Mouse (Mus musculus): Measurements from ENCODE around the gene Cep19. TPM values are rescaled to one million over a fixed set of nuclear protein-coding genes. Genes with fewer than 3 reads are reported as not detected.

Gene Cep19
- total and polyA plus RNA-seq, 3 experiments, result 17.6 to 31.3 (median 29.4) TPM

DNA sequence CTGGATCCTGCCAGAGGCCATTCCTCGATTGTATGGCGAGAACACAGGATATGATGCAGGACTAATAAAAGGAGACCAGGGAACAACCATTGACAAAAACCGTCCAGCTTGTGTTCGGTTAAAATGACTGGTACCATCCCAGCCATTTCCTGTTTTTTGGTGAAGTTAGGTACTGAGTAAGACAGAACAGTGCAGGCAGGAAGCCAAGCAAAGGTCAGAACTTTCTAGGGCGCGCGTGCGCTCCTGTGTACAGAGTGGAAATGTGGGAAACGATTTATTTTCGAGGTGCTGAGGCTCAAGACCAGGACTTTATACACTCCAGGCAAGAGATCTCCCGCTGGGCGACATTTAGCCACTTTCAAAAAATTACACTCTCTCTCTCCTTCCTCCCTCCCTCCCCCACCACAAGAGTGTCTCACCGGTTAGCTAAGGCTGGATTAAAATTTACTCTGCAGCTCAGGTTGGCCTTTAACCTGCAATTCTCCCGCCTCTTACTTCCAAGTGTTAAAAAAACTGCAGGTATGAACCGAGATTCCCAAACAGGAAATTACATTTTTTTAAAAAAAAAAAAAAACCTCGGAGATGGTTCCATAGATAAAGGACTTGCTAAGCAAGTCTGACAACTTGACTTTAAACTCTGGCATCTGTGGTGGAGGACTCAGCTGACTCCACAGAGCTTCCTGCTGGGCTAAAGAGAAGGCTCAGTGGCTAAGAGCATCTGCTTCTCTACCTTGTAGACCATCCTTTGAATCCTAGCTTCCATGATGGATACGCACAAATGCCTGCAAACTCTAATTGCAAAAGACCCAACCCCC is 11.8 kb upstream of the Cep19 start:
- DNase-seq (ENCODE audit: extremely low read depth), result no peak
- no peak overlapping the region for H3K4me2 ChIP-seq (ENCODE audit: insufficient read depth, low read depth, poor library complexity, severe bottlenecking)
- H3K4me3 ChIP-seq (replicated peaks in 1 of 3; ENCODE audit: low read depth in 2 of 3, low read length in 2 of 3, poor library complexity in 1 of 3), result no peak overlapping the region
- H3K9me3 ChIP-seq (replicated peaks; ENCODE audit: low read length), result no peaks in the 10 kb centered on the region
- no peaks in the 10 kb centered on the region for H3K27me3 ChIP-seq (replicated peaks)
- no peaks in the 10 kb centered on the region for H3K79me2 ChIP-seq (replicated peaks; ENCODE audit: control insufficient read depth, extremely low read depth, insufficient read depth, poor library complexity, severe bottlenecking)
- no peak for TF ChIP-seq CHD2 (IDR thresholded peaks at IDR 0.05; ENCODE audit: low read length)
- no peak for TF ChIP-seq IRF4 (IDR thresholded peaks at IDR 0.05; ENCODE audit: low read depth, low read length)
- no peak for TF ChIP-seq JUN (IDR thresholded peaks at IDR 0.05; ENCODE audit: insufficient read depth, low read depth, low read length)
- no peak for TF ChIP-seq E2F4 (IDR thresholded peaks at IDR 0.05; ENCODE audit: insufficient replicate concordance, low read depth, low read length)
- TF ChIP-seq UBTF (IDR thresholded peaks at IDR 0.05; ENCODE audit: low read depth, low read length), result no peak
- no peak for TF ChIP-seq SIN3A (IDR thresholded peaks at IDR 0.05; ENCODE audit: low read length)
- TF ChIP-seq POLR2A (IDR thresholded peaks at IDR 0.05; ENCODE audit: low read depth, low read length), result no peak
- TF ChIP-seq RCOR1 (conservative IDR thresholded peaks at IDR 0.05; ENCODE audit: low read depth, low read length), result no peak
- no peak for TF ChIP-seq MXI1 (IDR thresholded peaks at IDR 0.05; ENCODE audit: low read depth, low read length)
- no peak for TF ChIP-seq MAFK (IDR thresholded peaks at IDR 0.05; ENCODE audit: insufficient replicate concordance, low read length)
- TF ChIP-seq RAD21 (IDR thresholded peaks at IDR 0.05; ENCODE audit: low read depth, low read length), result no peak
- no peak for TF ChIP-seq MYC (IDR thresholded peaks at IDR 0.05; ENCODE audit: low read depth, low read length)
- TF ChIP-seq ZC3H11A (IDR thresholded peaks at IDR 0.05; ENCODE audit: low read depth, low read length), result no peak
- no peak overlapping the region for H3K27ac ChIP-seq (ENCODE audit: insufficient read depth, low read depth)
- H3K4me1 ChIP-seq (ENCODE audit: control insufficient read depth in 1 of 2, insufficient read depth in 2 of 2), result peaks cover 0 to 4% of the 10 kb centered on the region in 2 experiments; a peak in 1 of 4 replicates
- in situ Hi-C loops (cut with MboI; ENCODE audit: low pct_ligation_motif_present, low pct_unique_long_range_greater_than_20kb, low sequenced_read_pairs) (no loop called here), dilution Hi-C loops (cut with MboI; ENCODE audit: extremely low pct_ligation_motif_present, extremely low pct_unique_long_range_greater_than_20kb, low sequenced_read_pairs) (no loop called here)
- H3K9ac ChIP-seq (ENCODE audit: insufficient read depth, low read depth), result no peak overlapping the region
- peaks cover 31 to 73% of the 10 kb centered on the region in 2 experiments for H3K36me3 ChIP-seq (replicated peaks in 1 of 2; ENCODE audit: control insufficient read depth in 1 of 2, insufficient read depth in 1 of 2, low read length in 1 of 2)

DNA sequence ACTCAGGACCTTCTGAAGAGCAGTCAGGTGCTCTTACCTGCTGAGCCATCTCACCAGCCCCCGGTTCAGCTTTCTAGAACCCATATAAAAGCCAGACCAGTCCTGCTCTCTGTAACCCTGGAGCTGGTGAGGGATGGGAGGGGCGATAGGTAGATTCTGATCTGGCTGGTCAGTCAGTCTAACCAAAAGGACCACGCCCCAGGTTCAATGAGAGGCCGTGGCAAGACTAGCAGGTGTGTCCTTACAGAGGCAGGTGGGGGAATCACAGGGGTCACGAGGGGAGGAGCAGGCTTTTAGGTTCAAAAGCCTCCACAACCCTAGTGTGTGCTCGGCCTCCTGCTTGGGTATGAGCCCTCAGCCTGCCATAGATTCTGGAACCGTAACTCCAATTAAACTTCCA is 8.1 kb upstream of the Cep19 start:
- dilution Hi-C loops (cut with MboI; ENCODE audit: extremely low pct_ligation_motif_present, extremely low pct_unique_long_range_greater_than_20kb, low sequenced_read_pairs) (no loop called here), in situ Hi-C loops (cut with MboI; ENCODE audit: low pct_ligation_motif_present, low pct_unique_long_range_greater_than_20kb, low sequenced_read_pairs) (no loop called here)
- Histone ChIP-seq H3K4me2 (ENCODE audit: insufficient read depth, low read depth, poor library complexity, severe bottlenecking) (no peak overlapping the region), H3K4me3 (replicated peaks in 1 of 3; ENCODE audit: low read depth in 2 of 3, low read length in 2 of 3, poor library complexity in 1 of 3) (no peak overlapping the region), H3K9me3 (replicated peaks; ENCODE audit: low read length) (peaks cover 3% of the 10 kb centered on the region), H3K9ac (ENCODE audit: insufficient read depth, low read depth) (no peak overlapping the region), H3K36me3 (replicated peaks in 1 of 2; ENCODE audit: control insufficient read depth in 1 of 2, insufficient read depth in 1 of 2, low read length in 1 of 2) (peaks cover 22 to 61% of the 10 kb centered on the region in 2 experiments), H3K4me1 (ENCODE audit: control insufficient read depth in 1 of 2, insufficient read depth in 2 of 2) (peaks cover 0 to 4% of the 10 kb centered on the region in 2 experiments; a peak in 1 of 4 replicates), H3K27ac (ENCODE audit: insufficient read depth, low read depth) (no peak overlapping the region), H3K27me3 (replicated peaks) (no peaks in the 10 kb centered on the region), H3K79me2 (replicated peaks; ENCODE audit: control insufficient read depth, extremely low read depth, insufficient read depth, poor library complexity, severe bottlenecking) (no peaks in the 10 kb centered on the region)
- no peak for DNase-seq (ENCODE audit: extremely low read depth)
- no peak for TF ChIP-seq BHLHE40 (IDR thresholded peaks at IDR 0.05; ENCODE audit: low read depth, low read length)
- no peak for TF ChIP-seq ZNF384 (IDR thresholded peaks at IDR 0.05; ENCODE audit: low read depth, low read length)
- TF ChIP-seq ZKSCAN1 (IDR thresholded peaks at IDR 0.05; ENCODE audit: borderline replicate concordance, low read depth, low read length), result no peak
- TF ChIP-seq NRF1 (IDR thresholded peaks at IDR 0.05; ENCODE audit: low read depth, low read length), result no peak
- TF ChIP-seq MXI1 (IDR thresholded peaks at IDR 0.05; ENCODE audit: low read depth, low read length), result no peak
- TF ChIP-seq RAD21 (IDR thresholded peaks at IDR 0.05; ENCODE audit: low read depth, low read length), result no peak
- TF ChIP-seq ZMIZ1 (IDR thresholded peaks at IDR 0.05; ENCODE audit: low read depth, low read length), result no peak
- no peak for TF ChIP-seq KAT2A (IDR thresholded peaks at IDR 0.05; ENCODE audit: insufficient replicate concordance, low read length)
- TF ChIP-seq ETS1 (conservative IDR thresholded peaks at IDR 0.05; ENCODE audit: low read depth, low read length), result no peak
- TF ChIP-seq MAFK (IDR thresholded peaks at IDR 0.05; ENCODE audit: insufficient replicate concordance, low read length), result no peak
- no peak for TF ChIP-seq HCFC1 (IDR thresholded peaks at IDR 0.05; ENCODE audit: low read depth, low read length)
- no peak for TF ChIP-seq SMC3 (IDR thresholded peaks at IDR 0.05; ENCODE audit: low read depth, low read length)
- TF ChIP-seq JUND (conservative IDR thresholded peaks at IDR 0.05; ENCODE audit: low read depth, low read length), result no peak
- TF ChIP-seq USF1 (IDR thresholded peaks at IDR 0.05; ENCODE audit: low read depth, low read length), result no peak
- no peak for TF ChIP-seq POLR2AphosphoS2 (IDR thresholded peaks at IDR 0.05; ENCODE audit: low read depth, low read length)
- TF ChIP-seq JUN (IDR thresholded peaks at IDR 0.05; ENCODE audit: insufficient read depth, low read depth, low read length), result no peak
- TF ChIP-seq MEF2A (IDR thresholded peaks at IDR 0.05; ENCODE audit: borderline replicate concordance, low read depth, low read length), result no peak
- no peak for TF ChIP-seq EP300 (IDR thresholded peaks at IDR 0.05; ENCODE audit: low read length)
- no peak for TF ChIP-seq POLR2A (IDR thresholded peaks at IDR 0.05; ENCODE audit: low read depth, low read length)
- TF ChIP-seq CHD1 (IDR thresholded peaks at IDR 0.05; ENCODE audit: low read depth, low read length), result no peak

All from CH12.LX (cell line).